Mouse (Mus musculus) embryonic fibroblast, embryonic 13.5 days (primary cell): ENCODE results near the gene Hspa1l.

Experiments used
- CTCF ChIP-seq: IDR thresholded peaks from 2 replicates; pipeline ENCODE4 v1.5.1; 2011; ENCODE audit warnings: mild to moderate bottlenecking, control low read depth, low read length, moderate library complexity, borderline replicate concordance; ENCODE audit not compliant: insufficient read depth
- POLR2A ChIP-seq: IDR thresholded peaks from 2 replicates; pipeline ENCODE4 v1.6.1; 2011; ENCODE audit warnings: low read depth, mild to moderate bottlenecking, control low read depth, low read length, moderate library complexity

DNA sequence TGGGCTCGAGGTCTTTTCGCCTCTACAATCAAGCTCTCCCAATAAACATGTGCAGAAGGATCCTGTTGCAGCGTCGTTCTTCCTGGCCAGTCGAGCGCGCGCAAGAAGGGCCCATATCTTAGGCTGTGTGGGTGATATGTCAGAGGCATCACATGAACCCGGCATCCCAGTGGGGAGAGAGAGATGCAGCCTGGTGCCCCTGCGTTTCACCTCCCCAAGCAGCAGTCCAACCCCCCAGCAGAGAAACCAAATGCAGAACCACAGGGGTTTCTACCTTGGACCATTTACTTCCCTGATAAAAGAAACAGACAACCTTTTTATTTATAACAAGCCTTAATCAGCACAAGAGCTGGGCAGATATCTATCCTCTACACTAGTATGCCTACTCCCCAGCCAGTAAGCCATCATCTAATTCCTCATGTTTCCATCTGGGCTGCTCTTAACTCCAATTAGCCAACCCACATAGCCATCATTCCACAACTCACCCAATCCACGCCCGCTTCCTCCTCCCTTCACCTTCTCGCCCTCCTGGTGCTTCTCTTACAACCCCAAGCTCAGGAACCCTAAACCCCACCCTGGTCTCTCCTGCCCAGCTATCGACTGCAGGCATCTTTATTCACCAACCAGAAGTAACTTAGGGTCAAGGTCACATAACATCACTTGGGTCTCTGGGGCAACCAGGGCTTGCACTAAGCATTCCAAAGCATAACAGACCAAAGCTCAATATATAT, 24.1 kb downstream of the Hspa1l start:
- no peak for TF ChIP-seq CTCF
- TF ChIP-seq POLR2A = 0 out of 2 replicates have a peak, but pooled peaks have one; percentile 6
